Mouse (Mus musculus) cortical plate, adult 2 months (tissue): ENCODE measurements at regions not wholly inside any gene's neighbourhood (a gene's known extent, or its start where the extent isn't known, plus 50 kb on each side); places are given as distances from the start of the nearest gene placed in this dataset.

Experiments used
- H3K27ac ChIP-seq: fragments of 200-500 bp; 2 replicates; pipeline ENCODE4 v1.5.1; 2012; ENCODE audit warnings: low read length, control low read depth, inconsistent platforms; ENCODE audit not compliant: insufficient read depth
- H3K4me1 ChIP-seq: fragments of 200-500 bp; 2 replicates; pipeline ENCODE4 v1.6.1; 2011; ENCODE audit warnings: low read length; ENCODE audit not compliant: control insufficient read depth, insufficient read depth
- H3K4me3 ChIP-seq: fragments of 200-500 bp; 2 replicates; pipeline ENCODE4 v1.5.1; 2011; ENCODE audit warnings: mild to moderate bottlenecking, low read length, control low read depth; ENCODE audit not compliant: insufficient read depth
- CTCF ChIP-seq: fragments of 200-500 bp; IDR thresholded peaks from 2 replicates; pipeline ENCODE4 v1.5.1; 2011; ENCODE audit warnings: mild to moderate bottlenecking, control low read depth, low read length; ENCODE audit not compliant: insufficient read depth; ENCODE audit errors: extremely low read depth
- POLR2A ChIP-seq: fragments of 200-500 bp; IDR thresholded peaks from 2 replicates; pipeline ENCODE4 v1.6.1; 2011; ENCODE audit warnings: mild to moderate bottlenecking, low read length, control low read depth; ENCODE audit not compliant: insufficient read depth; ENCODE audit errors: extremely low read depth

- TF ChIP-seq POLR2A, result no peak
- no peak for TF ChIP-seq CTCF
- H3K4me1 ChIP-seq, result no peaks in the 10 kb centered on the region
- H3K4me3 ChIP-seq, result no peak overlapping the region
- no peak overlapping the region for H3K27ac ChIP-seq
Measured at GRCm38 (mm10) chr17:48610806-48611205, 156.1 kb downstream of the Unc5cl start.

DNA sequence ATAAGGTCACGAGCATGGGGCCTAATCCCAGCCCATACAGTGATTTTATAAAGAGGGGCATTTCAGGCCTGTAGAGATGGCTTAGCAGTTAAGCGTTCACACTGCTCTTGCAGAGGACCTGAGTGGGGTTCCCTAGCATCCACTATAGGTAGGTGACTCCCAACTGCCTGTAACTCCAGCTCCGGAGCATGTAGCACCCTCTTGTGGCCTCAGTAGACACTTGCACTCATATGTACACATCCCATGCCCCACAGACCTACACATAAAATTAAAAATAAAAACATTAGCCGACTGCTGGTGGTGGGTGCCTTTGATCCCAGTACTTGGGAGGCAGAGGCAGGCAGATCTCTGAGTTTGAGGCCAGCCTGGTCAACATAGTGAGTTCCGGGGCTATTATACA, 158.8 kb downstream of the Unc5cl start:
- no peak for TF ChIP-seq CTCF
- no peak for TF ChIP-seq POLR2A
- Histone ChIP-seq H3K4me1 (no peaks in the 10 kb centered on the region), H3K27ac (no peak overlapping the region), H3K4me3 (no peak overlapping the region)

- no peak overlapping the region for H3K27ac ChIP-seq
- H3K4me3 ChIP-seq, result no peak overlapping the region
- H3K4me1 ChIP-seq, result no peaks in the 10 kb centered on the region
- TF ChIP-seq CTCF, result no peak
Measured at GRCm38 (mm10) chr17:48615248-48615647, 160.5 kb downstream of the Unc5cl start.

GRCm38 (mm10) chr17:48616205-48616604, 161.5 kb downstream of the Unc5cl start:
- Histone ChIP-seq H3K27ac (no peak overlapping the region), H3K4me1 (no peaks in the 10 kb centered on the region), H3K4me3 (no peak overlapping the region)
- TF ChIP-seq POLR2A (no peak), CTCF (no peak)

GRCm38 (mm10) chr17:48620896-48621295, 166.2 kb downstream of the Unc5cl start:
- H3K4me3 ChIP-seq, result no peak overlapping the region
- H3K27ac ChIP-seq, result no peak overlapping the region
- no peak for TF ChIP-seq CTCF
- no peak for TF ChIP-seq POLR2A
- peaks cover 2% of the 10 kb centered on the region; the same call in 1 of the 2 replicates for H3K4me1 ChIP-seq

- Histone ChIP-seq H3K4me1 (peaks cover 2% of the 10 kb centered on the region; the same call in 1 of the 2 replicates), H3K4me3 (no peak overlapping the region), H3K27ac (no peak overlapping the region)
- TF ChIP-seq CTCF (no peak), POLR2A (no peak)
Measured at GRCm38 (mm10) chr17:48621676-48622075, 167.0 kb downstream of the Unc5cl start.

DNA sequence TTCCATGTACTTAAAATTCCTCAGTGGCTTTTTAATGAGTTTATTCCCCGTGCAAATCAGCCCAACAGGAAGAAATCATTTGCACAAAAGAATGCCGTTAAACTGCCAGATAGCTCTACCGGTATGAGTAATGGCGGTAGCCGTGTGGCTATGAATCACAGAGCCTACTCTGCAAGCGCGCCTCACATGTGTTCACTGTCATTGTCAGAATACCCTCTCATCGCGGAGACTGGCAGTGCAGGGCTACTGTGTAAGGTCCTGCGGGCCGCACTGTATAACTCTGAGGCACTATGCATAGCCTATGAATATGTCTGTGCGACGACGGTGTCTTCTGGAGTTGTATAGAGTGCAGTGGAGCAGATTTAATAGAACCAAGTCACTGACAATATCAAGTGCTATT, 170.2 kb downstream of the Unc5cl start:
- Histone ChIP-seq H3K27ac (no peak overlapping the region), H3K4me1 (peaks cover 2% of the 10 kb centered on the region; the same call in 1 of the 2 replicates), H3K4me3 (no peak overlapping the region)
- TF ChIP-seq POLR2A (no peak), CTCF (no peak)

- Histone ChIP-seq H3K4me3 (no peak overlapping the region), H3K4me1 (peaks cover 2% of the 10 kb centered on the region; the same call in 1 of the 2 replicates), H3K27ac (no peak overlapping the region)
- TF ChIP-seq CTCF, result no peak
- no peak for TF ChIP-seq POLR2A
Measured at GRCm38 (mm10) chr17:48625971-48626370, 171.3 kb downstream of the Unc5cl start.

DNA sequence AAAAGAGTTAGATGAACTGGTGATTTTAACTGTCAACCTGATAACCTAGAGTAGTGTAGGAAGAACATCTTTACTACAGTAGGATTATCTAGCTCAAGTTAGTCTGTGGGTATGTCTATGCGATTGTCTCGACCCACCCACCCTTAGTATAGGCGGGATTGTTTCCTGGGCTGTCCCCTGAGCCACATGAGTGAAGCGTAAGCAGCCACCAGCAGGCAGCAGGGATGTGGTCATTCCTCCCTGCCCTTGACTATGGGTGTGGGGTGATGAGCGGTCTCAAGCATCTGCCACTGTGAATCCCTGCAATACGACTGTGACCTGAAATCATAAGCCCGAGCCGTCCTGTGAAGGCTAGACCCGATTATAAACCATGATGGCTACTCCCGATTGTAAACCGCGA, 184.9 kb downstream of the Unc5cl start:
- Histone ChIP-seq H3K27ac (no peak overlapping the region), H3K4me1 (no peaks in the 10 kb centered on the region), H3K4me3 (no peak overlapping the region)
- TF ChIP-seq POLR2A (no peak), CTCF (no peak)

- TF ChIP-seq CTCF (no peak), POLR2A (no peak)
- H3K4me1 ChIP-seq, result no peaks in the 10 kb centered on the region
- H3K27ac ChIP-seq, result no peak overlapping the region
- no peak overlapping the region for H3K4me3 ChIP-seq
Measured at GRCm38 (mm10) chr17:48643533-48644019, 188.9 kb downstream of the Unc5cl start.
